Mouse (Mus musculus) stomach, embryonic 15.5 days (tissue): ENCODE measurements at regions not wholly inside any gene's neighbourhood (a gene's known extent, or its start where the extent isn't known, plus 50 kb on each side); places are given as distances from the start of the nearest gene placed in this dataset.

ENCODE experiments used
- ATAC-seq: fragments of 200-750 bp; cut with Nextera tagmentation; 2 replicates; pipeline ENCODE4 v1.8.0; 2017; ENCODE audit warnings: low read depth, moderate number of reproducible peaks, moderate TSS enrichment; ENCODE audit not compliant: insufficient read depth, low FRiP score
- H3K27ac ChIP-seq: fragments of 300-500 bp; sonication (generic); 2 replicates; pipeline ENCODE4 v1.5.1; 2015; ENCODE audit warnings: mild to moderate bottlenecking, inconsistent platforms
- H3K27me3 ChIP-seq: fragments of 300-500 bp; sonication (generic); replicated peaks from 2 replicates; pipeline ENCODE4 v1.6.1; 2015; ENCODE audit warnings: inconsistent platforms
- H3K36me3 ChIP-seq: fragments of 300-500 bp; sonication (generic); 2 replicates; pipeline ENCODE4 v1.6.1; 2015; ENCODE audit warnings: inconsistent platforms
- H3K4me1 ChIP-seq: fragments of 300-500 bp; sonication (generic); 2 replicates; pipeline ENCODE4 v1.6.1; 2015; ENCODE audit warnings: inconsistent platforms
- H3K4me2 ChIP-seq: fragments of 300-500 bp; sonication (generic); 2 replicates; pipeline ENCODE4 v1.6.1; 2015; ENCODE audit warnings: mild to moderate bottlenecking, inconsistent platforms
- H3K4me3 ChIP-seq: fragments of 300-500 bp; sonication (generic); replicated peaks from 2 replicates; pipeline ENCODE4 v1.5.1; 2015; ENCODE audit warnings: inconsistent platforms
- H3K9ac ChIP-seq: fragments of 300-500 bp; sonication (generic); 2 replicates; pipeline ENCODE4 v1.6.1; 2015; ENCODE audit warnings: inconsistent platforms
- H3K9me3 ChIP-seq: fragments of 300-500 bp; sonication (generic); 2 replicates; pipeline ENCODE4 v1.6.1; 2016; ENCODE audit warnings: inconsistent platforms
- WGBS: fragments of 180-500 bp; shearing (Covaris S2); methylation state at CpG from one replicate; pipeline ENCODE4 v1.1.7; 2015; 5-methylcytosine and 5-hydroxymethylcytosine counted together

DNA sequence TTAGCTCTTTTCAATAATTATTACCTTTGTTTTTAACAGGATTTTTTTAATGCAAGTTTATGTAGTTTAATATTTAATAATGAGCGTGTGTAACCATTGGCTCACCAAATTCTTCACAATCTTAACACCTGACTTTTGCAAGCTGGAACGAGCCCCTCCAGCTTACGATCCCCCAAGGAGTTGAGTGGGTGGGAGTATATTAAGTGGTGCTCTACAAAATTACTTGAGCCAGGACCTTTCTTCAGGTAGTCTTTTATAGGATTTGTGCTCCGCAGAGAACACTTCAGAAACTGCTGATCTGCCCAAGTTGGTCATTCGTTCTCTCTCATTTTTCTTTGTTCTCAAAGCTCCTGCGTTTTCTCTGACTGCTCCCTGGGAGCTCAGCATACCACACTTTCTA lies 144.5 kb upstream of the Tab2 start:
- 75% methylated on average over 6 of the region's 6 CpGs for WGBS
- Histone ChIP-seq H3K36me3 (no peaks in the 10 kb centered on the region), H3K27me3 (no peaks in the 10 kb centered on the region), H3K4me1 (no peaks in the 10 kb centered on the region), H3K9me3 (no peaks in the 10 kb centered on the region), H3K9ac (no peak overlapping the region), H3K27ac (no peak overlapping the region), H3K4me2 (no peak overlapping the region), H3K4me3 (no peak overlapping the region)
- ATAC-seq, result no peak

DNA sequence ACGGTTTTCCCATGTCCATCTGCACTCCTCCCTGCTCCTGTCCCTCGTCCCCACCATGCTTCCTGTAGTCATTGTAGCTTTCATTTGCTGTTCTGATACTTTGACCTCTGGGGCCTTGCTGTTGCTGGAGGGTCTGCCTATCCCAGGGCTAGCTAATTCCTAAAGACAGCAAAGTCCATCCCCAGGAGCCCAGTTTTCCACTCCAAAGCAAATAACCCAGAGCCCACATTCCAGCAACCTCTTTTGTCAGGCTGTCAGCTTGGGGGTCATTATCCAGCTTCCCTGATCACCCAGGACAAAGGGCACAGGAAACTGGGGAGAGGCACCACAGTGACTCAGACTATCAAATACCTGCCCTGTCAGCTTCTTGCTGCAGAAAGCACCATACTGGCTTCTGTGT lies 139.9 kb upstream of the Tab2 start:
- Histone ChIP-seq H3K36me3 (no peaks in the 10 kb centered on the region), H3K4me1 (no peaks in the 10 kb centered on the region), H3K27me3 (no peaks in the 10 kb centered on the region), H3K4me2 (no peak overlapping the region), H3K9ac (no peak overlapping the region), H3K4me3 (no peak overlapping the region), H3K27ac (no peak overlapping the region), H3K9me3 (no peaks in the 10 kb centered on the region)
- WGBS, result 32% methylated on average over 2 of the region's 2 CpGs
- ATAC-seq, result no peak

DNA sequence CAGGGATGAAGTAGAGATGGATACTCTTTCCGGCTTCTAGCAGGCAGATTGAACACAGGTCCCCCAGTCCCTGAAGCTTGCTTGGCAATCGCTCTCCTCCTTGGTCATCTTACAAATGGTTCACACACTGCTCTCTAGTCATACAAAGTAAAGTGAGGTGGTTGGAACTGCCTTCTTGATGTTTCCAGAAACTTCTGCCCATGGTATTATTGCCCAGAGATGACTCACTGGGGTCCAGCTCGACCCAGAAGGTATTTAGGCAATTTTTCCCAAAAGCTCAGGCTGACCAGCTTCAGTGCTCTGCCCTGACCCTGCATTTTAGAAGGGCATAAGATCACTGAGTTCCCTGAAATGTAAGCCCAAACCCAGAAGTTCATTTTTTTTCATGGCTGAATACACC lies 139.2 kb upstream of the Tab2 start:
- H3K4me1 ChIP-seq, result no peaks in the 10 kb centered on the region
- H3K9me3 ChIP-seq, result no peaks in the 10 kb centered on the region
- no peak overlapping the region for H3K4me3 ChIP-seq
- 86% methylated on average over 3 of the region's 3 CpGs for WGBS
- no peak overlapping the region for H3K9ac ChIP-seq
- ATAC-seq, result no peak
- H3K36me3 ChIP-seq, result no peaks in the 10 kb centered on the region
- H3K4me2 ChIP-seq, result no peak overlapping the region
- H3K27ac ChIP-seq, result no peak overlapping the region
- H3K27me3 ChIP-seq, result no peaks in the 10 kb centered on the region

DNA sequence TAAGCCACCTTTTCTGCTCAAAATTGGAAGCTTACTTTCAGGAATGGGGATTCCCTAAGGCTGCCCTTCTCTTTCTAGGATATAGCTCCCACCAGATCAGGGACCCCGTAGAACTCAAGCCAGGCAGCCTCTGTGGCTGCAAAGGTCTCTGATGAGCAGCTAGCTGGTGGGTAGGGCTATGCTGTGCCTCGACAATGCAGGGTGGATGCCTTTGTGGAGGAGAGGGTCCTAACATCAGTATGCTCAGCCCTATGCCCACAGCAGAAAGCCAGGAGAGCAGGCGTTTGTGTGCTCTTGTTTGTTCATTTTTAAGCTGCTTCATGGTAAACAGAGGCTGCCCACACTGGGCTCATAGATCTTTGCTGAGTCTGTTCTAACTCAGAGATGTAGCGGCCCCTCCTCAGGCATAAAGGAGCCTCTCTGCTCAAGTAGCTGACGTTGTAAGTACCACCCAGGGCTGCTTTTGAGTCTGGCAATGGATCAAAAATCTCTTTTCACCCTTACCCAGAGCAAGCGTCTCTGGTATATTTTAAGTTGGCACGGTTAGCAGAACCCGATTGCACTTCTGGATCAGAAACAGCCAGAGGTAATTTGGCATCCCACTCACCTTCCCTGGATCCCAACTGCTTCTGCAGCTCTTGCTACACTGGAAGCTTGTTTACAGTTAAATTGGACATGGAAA lies 136.0 kb upstream of the Tab2 start:
- 43% methylated on average over 8 of the region's 8 CpGs for WGBS
- Histone ChIP-seq H3K4me2 (no peak overlapping the region), H3K36me3 (no peaks in the 10 kb centered on the region), H3K4me3 (no peak overlapping the region), H3K27me3 (no peaks in the 10 kb centered on the region), H3K9me3 (no peaks in the 10 kb centered on the region), H3K27ac (no peak overlapping the region), H3K4me1 (no peaks in the 10 kb centered on the region), H3K9ac (no peak overlapping the region)
- ATAC-seq, result no peak

DNA sequence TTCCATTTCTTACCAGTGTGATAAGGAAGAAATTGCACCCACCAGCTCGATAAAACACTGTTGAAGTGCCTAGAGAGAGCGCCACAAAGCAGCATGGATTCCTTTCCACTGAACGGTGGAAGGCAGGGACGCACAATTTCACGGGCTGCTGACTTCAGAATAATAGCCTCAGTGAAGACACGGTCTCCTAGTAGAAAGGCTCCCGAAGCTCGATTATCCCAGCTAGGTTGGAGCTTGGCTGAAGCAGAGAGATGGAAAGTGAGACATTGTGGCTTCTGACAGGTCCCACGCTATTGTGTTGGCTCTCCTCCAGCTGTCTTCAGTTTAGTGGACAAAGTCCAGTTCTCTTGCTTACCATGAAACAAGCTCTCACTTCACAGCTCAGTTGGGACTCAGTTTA lies 133.3 kb upstream of the Tab2 start:
- H3K4me2 ChIP-seq, result no peak overlapping the region
- H3K4me1 ChIP-seq, result no peaks in the 10 kb centered on the region
- ATAC-seq, result no peak
- no peaks in the 10 kb centered on the region for H3K36me3 ChIP-seq
- 67% methylated on average over 9 of the region's 9 CpGs for WGBS
- H3K9me3 ChIP-seq, result no peaks in the 10 kb centered on the region
- H3K4me3 ChIP-seq, result no peak overlapping the region
- H3K27me3 ChIP-seq, result no peaks in the 10 kb centered on the region
- H3K27ac ChIP-seq, result no peak overlapping the region
- no peak overlapping the region for H3K9ac ChIP-seq

DNA sequence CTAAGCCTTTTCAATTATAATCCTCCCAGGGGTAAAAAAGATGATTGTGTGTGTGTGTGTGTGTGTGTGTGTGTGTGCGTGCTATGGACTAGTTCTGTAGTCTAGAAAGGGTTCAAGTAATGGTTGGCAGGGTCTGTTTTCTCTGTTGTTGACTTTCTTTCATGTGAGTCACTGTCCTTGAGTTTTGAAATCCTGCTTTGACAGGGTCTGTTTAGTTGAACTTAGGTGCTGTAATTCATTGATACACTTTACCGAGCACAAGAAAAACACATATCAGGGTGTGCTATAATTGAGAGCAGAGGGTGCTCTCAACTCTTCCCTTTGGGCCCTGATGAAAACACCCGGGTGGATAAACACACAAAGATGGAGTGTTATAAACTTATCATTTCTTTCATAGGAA lies 132.7 kb upstream of the Tab2 start:
- H3K27me3 ChIP-seq, result no peaks in the 10 kb centered on the region
- H3K4me3 ChIP-seq, result no peak overlapping the region
- H3K9ac ChIP-seq, result no peak overlapping the region
- ATAC-seq, result no peak
- no peaks in the 10 kb centered on the region for H3K4me1 ChIP-seq
- H3K27ac ChIP-seq, result no peak overlapping the region
- H3K36me3 ChIP-seq, result no peaks in the 10 kb centered on the region
- H3K4me2 ChIP-seq, result no peak overlapping the region
- 62% methylated on average over 3 of the region's 3 CpGs for WGBS
- H3K9me3 ChIP-seq, result no peaks in the 10 kb centered on the region

DNA sequence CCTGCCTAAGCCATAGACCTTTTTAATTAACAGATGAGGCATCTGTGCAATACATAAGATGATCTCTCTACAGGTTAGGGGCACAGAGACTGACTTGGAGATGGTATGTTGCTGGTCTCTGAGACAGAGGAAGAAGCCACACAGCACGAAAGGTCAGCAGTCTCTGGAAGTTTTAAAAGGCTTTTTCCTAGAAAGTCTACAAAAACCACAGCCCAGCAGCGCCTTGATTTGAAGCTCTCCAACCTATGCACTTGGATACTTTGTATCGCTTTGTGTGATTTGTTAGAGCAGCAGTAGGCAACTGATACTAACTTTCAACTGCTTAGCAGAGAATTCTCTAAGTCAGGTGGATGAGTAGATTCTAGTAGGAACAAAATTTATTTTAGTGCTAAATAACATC lies 132.3 kb upstream of the Tab2 start:
- WGBS, result 92% methylated on average over 3 of the region's 3 CpGs
- no peak overlapping the region for H3K4me3 ChIP-seq
- no peak for ATAC-seq
- no peak overlapping the region for H3K9ac ChIP-seq
- H3K36me3 ChIP-seq, result no peaks in the 10 kb centered on the region
- H3K9me3 ChIP-seq, result no peaks in the 10 kb centered on the region
- no peaks in the 10 kb centered on the region for H3K4me1 ChIP-seq
- H3K27me3 ChIP-seq, result no peaks in the 10 kb centered on the region
- no peak overlapping the region for H3K27ac ChIP-seq
- no peak overlapping the region for H3K4me2 ChIP-seq

DNA sequence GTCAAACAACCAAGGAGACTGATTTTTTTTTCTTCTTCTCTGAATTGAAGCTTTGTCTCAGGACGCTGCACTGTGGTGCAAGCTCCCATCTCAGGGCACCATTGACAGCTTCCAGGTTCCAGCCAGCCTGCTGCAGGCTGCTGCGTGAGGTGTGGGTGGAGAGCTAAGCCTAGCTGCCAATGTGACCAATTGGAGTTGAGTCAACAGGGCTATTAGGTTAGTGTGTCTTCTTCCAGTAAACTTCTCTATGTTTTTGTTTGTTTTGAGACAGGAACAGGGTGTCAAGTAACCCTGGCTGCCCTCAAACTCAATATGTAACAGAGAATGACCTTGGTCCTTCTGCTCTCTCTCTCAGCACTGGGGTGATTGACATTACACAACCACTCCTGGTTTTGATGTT lies 131.1 kb upstream of the Tab2 start:
- Histone ChIP-seq H3K4me3 (no peak overlapping the region), H3K27ac (no peak overlapping the region), H3K4me2 (peak overlapping the region; percentile 20; the same call in 1 of the 2 replicates), H3K9me3 (no peaks in the 10 kb centered on the region), H3K36me3 (no peaks in the 10 kb centered on the region), H3K4me1 (no peaks in the 10 kb centered on the region), H3K27me3 (no peaks in the 10 kb centered on the region), H3K9ac (no peak overlapping the region)
- 45% methylated on average over 2 of the region's 2 CpGs for WGBS
- peak; percentile 63; the same call in 1 of the 2 replicates for ATAC-seq

DNA sequence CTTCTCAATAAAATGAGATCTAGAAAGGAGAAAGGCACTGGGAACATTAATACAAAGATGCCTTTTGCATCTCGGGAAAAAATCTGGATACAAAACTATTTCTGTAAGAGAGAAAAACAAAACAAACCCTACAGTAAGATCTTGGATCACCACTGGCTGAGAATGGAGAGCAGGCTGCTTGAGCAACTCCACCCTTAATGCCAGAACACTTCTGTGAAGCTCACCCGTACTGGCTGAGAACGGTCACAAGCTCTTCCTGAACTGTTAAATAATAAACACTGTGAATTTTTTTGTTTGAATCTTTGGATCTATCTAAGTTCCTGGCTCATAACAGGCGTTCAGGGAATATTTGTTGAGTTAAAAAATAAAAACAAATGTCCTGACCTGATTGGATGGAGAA lies 130.4 kb upstream of the Tab2 start:
- 47% methylated on average over 4 of the region's 4 CpGs for WGBS
- H3K27ac ChIP-seq, result no peak overlapping the region
- ATAC-seq, result no peak
- H3K27me3 ChIP-seq, result no peaks in the 10 kb centered on the region
- H3K9me3 ChIP-seq, result no peaks in the 10 kb centered on the region
- no peak overlapping the region; the same call in 1 of the 2 replicates for H3K4me2 ChIP-seq
- H3K36me3 ChIP-seq, result no peaks in the 10 kb centered on the region
- H3K4me1 ChIP-seq, result no peaks in the 10 kb centered on the region
- H3K4me3 ChIP-seq, result no peak overlapping the region
- no peak overlapping the region for H3K9ac ChIP-seq

DNA sequence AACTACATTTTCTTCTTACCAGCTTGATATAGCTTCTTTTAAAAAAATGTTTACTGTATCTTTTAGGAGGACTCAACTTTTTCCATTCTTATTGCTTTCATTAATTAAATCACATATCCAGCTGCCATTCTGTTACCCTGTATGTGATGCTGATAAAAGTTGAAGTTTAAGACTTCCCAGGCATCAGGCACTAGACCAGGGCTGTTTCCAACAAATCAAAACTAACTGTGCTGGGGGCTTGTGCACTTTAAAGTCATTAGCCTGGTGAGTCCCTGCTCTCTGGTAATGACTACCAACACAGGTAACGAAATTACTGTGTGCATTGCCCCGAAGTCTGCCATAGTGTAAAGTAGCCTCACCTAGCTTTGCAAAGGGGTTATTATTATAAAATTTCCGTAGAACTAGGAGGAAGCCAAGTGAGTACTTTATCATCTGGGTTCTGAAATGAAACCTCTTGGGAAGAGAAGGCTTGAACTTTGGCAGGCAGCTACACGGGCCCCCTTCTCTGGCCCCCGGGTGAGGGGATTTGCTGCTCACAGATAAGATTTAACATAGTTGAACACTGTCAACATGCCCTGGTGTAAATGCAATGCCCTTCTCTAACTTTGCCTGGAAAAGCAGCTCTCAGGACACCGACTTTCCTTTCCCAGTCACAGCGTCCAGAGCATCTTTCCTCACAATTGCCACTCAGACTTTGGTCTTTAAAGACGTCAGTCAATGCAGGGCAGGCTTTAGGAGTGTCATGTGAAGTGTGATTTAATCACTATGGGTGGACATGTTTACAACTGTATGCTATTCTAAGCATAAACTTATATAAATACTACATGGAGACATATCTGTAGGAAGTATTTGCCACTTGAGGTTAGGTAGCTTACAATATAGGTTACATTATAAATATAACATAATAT lies 122.1 kb upstream of the Tab2 start:
- WGBS, result 53% methylated on average over 8 of the region's 8 CpGs
- H3K4me3 ChIP-seq, result no peak overlapping the region
- no peaks in the 10 kb centered on the region for H3K4me1 ChIP-seq
- H3K27me3 ChIP-seq, result no peaks in the 10 kb centered on the region
- no peaks in the 10 kb centered on the region for H3K9me3 ChIP-seq
- no peaks in the 10 kb centered on the region for H3K36me3 ChIP-seq
- no peak overlapping the region for H3K9ac ChIP-seq
- no peak for ATAC-seq
- H3K27ac ChIP-seq, result no peak overlapping the region
- no peak overlapping the region for H3K4me2 ChIP-seq

DNA sequence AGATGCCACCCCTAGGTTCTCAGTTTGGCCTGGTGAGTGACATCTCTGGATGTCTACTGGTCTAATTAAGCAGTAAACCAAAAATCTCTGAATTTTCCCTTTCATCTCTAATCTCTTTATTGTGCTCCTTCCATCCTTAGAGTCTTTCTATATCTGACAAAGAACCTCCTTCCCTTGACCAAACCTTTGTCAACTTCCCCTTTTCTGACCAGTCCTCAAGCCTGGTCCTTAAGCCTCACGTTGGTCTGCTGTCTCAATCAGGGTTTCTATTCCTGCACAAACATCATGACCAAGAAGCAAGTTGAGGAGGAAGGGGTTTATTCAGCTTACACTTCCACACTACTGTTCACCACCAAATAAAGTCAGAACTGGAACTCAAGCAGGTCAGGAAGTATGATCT lies 116.4 kb upstream of the Tab2 start:
- Histone ChIP-seq H3K27ac (no peak overlapping the region), H3K9me3 (no peaks in the 10 kb centered on the region), H3K4me1 (no peaks in the 10 kb centered on the region), H3K9ac (no peak overlapping the region), H3K4me2 (no peak overlapping the region), H3K4me3 (no peak overlapping the region), H3K36me3 (no peaks in the 10 kb centered on the region), H3K27me3 (no peaks in the 10 kb centered on the region)
- no peak for ATAC-seq
- 82% methylated on average over 1 of the region's 1 CpGs for WGBS

DNA sequence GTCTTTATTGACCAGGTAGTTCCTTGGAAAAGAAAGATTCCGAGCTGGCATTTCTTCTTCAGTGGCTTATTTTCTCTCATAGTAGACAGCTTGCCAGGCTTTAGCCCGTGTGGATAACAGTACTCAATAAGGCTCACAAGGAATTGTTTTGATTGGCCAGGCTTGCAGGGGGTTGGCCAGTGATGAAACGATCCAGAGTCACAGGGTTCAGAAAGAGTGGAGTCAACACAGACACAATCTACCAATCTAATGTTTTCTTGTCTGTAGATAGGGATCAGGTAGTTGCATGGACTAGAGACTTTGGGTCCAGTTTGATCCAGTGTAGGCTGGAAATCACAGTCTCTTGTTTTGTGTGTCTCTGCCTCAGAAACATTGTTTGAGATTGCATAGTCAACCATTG lies 115.8 kb upstream of the Tab2 start:
- ATAC-seq, result no peak
- Histone ChIP-seq H3K4me2 (no peak overlapping the region), H3K9me3 (no peaks in the 10 kb centered on the region), H3K9ac (no peak overlapping the region), H3K4me3 (no peak overlapping the region), H3K27me3 (no peaks in the 10 kb centered on the region), H3K27ac (no peak overlapping the region), H3K36me3 (no peaks in the 10 kb centered on the region), H3K4me1 (no peaks in the 10 kb centered on the region)
- WGBS, result 69% methylated on average over 3 of the region's 3 CpGs
